Mouse (Mus musculus): ENCODE measurements at regions not wholly inside any gene's neighbourhood (a gene's known extent, or its start where the extent isn't known, plus 50 kb on each side); places are given as distances from the start of the nearest gene placed in this dataset.

DNA sequence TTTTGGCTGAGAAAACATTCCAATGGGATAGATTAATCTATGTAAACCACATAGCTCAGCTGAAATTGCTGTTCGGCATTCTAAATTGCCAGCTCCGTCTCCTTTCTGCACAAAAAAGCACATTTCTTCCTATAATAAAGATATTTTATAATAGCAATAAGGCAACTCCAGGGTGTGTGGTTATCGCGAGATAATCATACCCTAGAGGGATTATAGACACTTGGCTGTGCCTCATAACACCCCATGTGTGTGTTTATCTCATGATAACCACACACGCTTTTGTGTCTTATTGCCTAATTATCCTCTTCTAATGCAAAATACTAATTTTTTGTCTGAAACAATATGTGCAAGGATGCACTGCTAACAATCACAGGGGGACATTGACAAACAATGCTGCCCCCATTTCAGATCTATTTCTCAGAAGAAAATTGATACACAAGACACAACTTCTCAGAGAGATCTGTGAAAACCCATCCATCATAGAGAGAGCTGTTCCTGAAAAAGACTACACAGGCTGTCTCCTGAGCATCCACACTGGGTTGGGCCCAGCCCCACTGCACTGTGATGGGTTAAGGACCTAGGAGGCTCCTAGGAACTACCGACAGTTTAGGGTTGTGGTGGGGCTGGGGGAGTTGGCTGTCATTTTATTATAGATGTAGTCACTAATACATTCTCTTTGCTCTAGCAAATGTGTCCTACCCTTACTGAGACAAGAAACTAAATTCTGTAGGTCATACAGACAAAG lies 454.7 kb upstream of the BC052040 start:
- DNase-seq, result no peak

DNA sequence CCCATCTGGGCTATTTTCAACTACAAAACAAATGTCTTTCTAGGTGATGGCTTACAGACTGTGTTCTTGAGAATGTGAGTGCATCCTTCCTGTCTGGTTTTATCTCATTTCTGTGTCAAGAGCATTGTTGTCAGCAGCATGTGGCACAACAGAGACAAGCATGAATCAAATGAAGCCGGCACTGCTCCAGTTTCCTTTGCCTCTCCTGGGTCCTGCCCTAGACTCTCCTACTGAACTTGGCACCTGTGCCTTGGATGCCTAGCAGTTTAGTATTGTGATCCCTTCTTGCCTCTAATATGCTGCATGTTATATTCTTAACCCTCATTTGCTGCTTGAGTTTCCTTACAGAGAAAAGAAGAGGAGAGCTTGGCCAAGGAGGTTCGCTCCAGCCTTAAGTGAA lies 449.8 kb upstream of the BC052040 start:
- no peak for DNase-seq

DNA sequence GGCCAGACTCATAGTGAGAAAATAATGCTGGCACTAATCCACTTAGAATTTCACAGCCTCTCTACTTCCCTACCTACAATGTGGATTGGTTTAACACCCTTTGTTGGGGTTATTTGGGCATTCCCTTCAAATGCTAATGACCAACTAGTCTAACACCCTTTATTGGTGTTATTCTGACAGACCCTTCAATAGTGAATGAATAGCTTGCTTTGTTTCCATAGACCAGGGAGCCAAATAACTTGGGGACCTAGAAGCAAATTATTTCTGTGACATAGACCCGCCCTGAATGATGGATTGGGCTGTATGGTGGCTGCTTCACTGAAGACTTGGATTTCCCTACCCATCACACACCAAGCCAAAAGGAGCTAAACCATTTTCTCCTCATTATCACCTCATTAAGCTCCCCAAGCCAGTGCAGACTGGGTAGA lies 449.3 kb upstream of the BC052040 start:
- DNase-seq, result no peak

DNA sequence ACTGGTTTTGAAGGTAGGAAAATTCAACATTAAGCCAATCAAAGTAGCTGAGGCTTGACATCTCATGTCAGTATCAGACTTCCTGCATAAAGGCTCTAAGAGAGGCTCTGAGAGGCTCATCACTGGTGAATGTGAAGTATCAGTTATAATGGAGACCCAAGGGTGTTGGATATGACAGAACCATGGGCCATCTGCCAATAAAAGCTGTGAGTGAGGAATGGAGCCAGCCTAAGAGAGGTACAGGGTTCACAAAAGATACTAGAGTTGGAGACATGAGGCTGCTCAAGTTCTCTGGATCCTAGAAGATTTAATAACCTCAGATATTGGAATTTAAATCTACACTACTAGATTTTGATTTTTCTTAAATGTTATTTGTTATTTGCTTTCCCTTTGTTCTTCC lies 440.1 kb upstream of the BC052040 start:
- no peak for DNase-seq

DNA sequence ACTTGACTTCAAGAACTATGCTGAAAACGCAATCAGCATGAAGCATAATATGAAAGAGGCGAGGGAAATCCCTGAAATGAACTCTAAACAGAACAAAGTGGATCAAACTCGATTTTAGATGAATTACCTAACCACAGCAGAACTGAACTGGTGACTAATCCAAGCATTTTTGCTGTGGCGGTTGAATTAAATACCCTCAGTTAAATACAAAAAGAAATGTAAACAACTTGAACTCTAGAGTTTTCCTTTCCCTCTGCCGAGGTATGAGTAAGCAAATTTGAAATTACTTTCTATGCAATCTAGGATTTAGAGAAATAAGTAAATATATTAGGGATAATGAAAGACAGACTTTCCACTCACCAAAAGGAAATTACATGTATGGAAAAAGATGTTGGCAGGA lies 409.4 kb upstream of the BC052040 start:
- no peak for DNase-seq

DNA sequence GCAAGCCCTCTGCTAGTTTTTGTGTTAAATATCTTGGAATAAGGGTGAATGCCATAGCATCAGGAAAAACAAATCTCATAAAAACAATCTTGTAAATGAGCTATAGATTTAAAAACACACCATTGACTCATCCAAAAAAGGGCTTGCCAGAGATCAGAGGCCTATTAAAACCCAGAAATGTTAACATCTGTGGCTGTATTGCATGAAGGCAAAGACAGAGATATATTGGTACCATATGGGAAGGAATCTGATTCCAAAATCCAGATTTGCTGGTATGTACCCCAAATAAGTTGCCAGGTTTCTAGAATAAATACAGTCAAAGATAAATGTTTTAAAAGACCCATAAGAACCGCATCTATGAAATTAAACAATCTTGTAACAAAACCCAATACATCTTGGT lies 404.4 kb upstream of the BC052040 start:
- no peak for DNase-seq

DNA sequence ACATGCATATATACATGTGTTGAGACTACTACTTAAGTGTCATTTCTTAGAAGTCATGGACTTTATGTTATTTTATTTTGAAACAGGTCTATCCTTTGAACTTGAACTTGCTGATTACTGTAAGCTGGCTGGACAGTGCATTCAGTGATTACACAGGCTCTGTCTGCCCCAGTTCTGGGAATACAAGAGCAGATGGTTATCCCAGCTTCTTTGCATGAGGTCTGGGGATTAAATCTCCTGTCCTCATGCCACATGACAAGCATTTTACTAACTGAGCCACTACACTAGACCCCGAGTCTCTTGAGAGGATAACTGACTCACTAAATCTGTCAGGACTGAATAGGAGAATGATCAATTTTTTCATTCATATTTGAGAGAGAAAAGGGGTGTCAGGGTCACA lies 403.6 kb upstream of the BC052040 start:
- no peak for DNase-seq

DNA sequence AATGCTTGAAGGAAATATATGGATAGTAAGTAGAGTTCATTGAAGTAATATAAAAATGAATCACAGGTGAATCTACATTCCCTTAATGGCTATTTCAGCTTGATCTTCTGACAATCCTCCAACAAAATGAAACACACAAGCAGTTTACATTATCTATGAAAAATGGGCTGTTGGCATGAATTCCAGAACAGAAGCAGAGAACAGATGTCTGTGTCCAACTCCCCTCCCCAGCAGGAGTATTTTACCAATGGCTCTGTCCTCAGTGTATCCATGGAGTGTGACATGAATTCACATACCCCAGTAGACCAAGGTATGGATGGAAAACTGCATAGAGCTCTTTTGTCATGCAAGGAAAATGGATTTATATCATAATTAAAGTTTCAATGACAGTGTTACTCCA lies 370.3 kb upstream of the BC052040 start:
- no peak for DNase-seq

DNA sequence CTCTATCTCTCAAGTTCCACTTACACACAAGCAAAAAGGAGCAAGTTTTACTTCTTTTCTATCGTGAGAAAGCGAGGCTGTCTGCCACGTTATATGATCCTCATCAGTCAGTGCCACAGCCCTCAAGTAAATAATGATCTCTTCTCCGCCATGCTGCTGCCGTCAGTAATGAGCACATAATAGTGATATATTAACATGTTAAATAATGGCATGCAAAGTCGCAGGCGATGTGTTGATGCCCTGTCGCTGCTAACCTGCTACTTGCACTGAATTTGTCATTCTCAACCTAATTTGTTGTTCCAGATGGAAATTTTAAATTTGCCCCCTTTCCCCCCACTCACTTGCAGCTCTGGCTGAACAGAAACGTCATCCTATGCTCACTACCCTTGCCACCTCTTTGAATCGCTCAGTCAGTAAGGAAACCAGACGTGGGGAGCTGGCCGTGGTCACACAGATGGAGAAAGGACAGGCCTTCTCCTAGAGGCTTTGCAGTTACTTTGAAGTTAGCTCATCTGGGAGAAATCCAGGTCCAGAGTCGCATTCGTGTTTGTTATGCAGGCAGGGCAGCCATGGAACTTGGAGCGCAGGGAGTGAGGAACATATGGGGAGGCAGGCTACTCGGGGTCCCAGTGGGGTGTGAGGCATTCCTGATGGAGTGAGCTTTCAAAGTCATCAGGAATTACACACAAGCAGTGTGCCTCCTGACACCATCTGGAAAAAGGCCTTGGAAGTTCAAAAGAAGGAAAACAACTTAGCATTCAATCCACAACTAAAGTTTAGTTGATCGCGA lies 368.1 kb upstream of the BC052040 start:
- DNase-seq, result peak in 1 of 2 experiments; percentile 2

DNA sequence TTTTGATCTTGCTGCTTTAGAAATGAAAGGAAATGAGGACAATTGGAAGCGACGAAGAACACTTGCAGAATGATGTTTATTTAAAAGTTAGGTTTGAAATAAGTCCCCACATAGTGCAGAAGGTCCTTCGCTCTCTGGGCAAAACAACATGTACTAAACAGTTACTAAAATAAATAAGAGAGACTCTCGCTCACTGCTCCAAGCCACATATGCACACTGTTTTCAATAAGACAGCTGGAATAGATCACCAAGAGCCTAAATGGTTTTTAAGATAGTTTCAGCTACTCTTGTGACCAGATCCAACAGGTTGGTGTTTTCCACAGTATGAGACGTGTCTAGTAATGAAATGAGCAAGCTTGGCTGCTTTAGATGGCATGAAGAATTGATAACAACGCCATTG lies 367.2 kb upstream of the BC052040 start:
- DNase-seq, result no peak

DNA sequence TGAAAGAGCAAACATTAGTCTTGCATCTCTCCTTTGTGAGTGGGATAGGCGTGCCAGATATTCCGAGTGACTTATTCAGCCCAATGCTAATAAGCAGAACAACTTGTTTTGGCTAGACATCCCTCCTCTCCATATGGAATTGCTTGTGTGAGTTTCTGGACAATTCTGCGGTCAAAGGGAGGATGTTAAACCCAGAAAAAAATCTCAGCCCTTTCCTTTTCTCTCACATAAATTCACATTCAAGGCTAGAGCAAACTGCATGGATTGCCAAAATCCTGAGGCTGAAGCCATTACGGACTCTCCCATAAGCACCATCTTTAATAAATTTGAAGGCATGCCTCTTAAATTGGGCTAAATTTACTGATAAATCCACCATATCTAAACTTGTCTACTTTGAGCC lies 351.5 kb upstream of the BC052040 start:
- no peak for DNase-seq

DNA sequence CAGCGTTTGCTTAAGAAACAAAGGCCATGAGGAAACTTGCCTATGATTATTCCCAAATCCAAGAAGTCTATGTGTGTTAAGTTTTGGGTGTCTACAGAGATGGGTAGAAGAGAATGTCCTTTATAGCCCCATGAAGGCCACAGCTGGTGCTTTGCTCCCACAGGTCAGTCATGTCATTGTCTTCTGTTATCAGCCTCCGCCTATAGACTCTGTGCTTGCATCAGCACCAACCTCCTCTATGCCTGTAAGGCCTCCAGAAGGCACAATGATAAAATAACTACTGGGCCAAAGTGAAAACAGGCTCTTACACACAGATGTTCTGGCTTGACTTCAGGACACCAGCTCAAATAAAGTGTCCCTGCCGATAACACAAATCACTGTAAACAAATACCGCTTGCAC lies 333.8 kb upstream of the BC052040 start:
- DNase-seq, result no peak

DNA sequence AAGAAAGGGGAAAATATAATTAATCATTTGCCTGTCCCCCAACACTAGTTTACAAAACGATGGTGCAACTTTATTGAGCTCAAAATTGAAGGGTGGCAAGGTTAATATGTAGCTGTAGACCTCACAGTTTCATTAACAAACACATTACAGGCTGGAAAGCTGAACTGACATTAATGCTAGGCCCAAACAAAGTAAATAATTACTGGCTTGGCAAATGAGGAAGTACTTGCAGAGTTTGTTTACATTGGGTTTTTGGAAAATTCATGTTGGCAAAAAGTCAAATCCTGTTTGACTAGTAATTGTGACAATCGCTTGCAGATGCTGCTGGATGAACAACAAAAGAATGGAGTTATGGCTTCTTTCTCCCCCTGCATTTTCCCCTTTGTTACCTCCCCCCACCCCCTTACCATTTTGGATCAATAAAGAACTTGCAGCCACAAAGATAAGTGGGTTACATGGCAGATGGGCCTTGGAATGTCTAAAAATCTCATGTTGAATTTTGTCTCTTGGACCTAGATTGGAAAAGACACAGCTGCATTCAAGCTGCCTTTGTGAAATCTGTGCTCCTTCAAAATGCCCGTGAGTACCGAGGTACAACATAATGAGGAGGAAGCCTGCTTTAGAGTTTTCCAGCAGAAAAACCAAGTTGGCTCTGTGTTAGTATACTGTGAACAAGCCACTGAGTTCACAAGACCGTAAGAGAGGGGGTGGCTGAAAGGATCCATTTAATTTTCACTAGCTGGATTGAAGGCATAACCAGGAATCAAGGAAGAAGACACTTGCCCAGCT lies 331.3 kb upstream of the BC052040 start:
- no peak for DNase-seq

DNA sequence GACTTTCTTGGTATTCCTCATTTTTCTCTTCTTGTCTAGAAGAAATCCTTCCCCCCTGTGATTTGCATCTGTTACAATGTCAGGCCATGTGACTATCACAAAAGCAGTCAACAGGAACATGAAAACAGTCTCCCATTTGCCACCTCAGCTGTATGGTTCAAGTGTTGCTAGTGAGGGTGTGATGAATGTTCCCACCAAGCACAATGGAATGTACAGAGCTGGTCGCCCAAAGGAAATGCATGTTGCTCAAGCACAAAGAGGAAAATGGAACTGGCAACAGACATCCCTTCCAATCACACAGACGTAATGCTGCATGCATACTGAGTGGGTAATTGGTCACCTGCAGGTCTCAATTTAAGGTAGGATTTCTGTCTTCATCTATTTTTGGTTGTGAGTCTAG lies 324.1 kb upstream of the BC052040 start:
- no peak for DNase-seq

DNA sequence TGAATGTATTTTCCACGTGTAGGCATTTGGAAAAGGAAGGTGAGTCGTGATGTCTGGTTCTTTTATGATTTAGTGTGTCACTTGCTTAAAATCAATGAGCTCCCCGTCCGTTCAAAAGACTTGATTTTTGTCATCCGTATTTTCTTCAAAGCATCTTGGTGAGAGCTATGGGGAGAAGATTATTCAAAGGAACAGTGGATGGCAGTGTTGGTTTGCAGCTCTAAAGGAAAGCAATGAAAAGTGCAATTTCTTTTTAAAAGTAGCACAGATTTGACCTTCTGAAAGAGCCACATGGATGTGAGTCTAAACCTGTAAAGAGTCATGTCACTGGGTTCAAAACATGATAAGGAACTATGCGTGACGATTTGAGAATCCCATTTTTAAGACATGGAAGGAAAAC lies 313.3 kb upstream of the BC052040 start:
- no peak for DNase-seq

DNA sequence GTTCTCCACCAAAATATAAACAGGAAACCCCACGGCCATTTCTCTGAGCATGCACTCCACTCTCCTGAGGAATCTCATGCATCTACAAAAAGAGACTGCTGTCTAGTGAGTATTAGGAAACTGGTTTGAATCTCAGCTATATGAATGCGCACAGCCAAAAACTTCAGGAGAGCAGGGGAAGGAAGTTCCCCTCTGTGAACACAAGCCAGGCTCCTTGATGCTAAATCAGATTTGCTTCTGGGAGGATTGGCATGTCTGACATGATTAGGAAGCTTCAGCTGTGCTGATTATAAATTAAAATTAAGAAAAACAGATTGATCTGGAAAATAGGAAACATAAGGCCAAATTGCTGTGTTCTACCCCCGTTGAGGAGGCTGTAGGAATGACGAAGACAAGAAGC lies 304.1 kb upstream of the BC052040 start:
- no peak for DNase-seq

DNA sequence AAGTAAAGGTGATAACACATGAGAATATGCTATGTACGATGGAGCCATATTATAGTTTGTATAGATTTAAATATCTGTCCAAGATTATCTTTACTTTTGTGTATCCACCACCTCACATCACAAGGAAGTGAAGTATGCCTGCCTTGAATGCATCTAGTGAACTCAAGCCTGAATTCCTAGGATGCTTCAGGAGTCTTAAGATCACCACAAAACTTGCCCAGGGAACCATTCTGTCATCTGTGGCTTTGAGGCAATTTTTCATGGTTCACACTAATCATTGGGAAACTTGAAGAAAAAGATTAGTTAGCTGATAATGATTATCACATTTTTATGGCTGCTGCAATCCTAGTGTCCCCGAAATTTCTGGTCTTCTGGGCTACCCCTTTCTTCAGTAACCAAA lies 288.5 kb upstream of the BC052040 start:
- DNase-seq, result no peak

DNA sequence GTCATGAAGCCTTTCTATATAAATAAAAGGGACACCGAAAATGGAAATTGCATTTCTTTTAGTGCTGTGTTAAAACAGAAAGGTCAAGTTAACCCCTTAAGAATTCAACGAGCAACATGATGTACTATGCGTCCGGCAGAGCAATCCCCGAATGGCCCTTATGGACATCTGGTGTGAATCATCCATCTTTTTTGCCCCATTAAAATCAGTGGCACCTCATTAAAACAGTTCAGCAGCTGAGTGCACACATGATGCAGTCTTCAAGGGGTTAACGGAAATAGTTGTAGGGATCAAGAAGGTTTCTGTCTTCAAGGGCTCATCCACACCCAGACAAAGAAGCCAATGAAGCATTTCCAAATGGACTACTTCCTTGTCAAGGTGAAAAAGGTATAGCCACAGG lies 284.1 kb upstream of the BC052040 start:
- DNase-seq, result no peak

DNA sequence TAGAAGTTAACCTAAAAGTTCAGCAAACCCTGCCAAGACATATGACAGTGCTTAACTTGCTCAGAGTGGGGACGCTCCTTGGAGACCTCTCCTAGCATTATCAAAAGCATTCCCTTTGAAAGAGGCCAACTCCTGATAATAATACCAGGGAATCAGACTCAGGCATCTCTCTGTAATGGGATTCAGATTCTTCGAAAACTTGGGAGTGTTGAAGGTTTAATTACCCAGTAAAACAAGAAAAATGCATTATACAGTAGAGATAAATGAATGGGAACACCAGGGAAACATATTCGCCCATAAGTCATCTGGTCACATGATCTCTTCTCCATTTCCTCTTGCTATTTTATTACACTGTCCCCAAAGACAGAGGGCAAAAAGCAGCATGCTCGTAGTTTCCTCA lies 274.3 kb upstream of the BC052040 start:
- no peak for DNase-seq

DNA sequence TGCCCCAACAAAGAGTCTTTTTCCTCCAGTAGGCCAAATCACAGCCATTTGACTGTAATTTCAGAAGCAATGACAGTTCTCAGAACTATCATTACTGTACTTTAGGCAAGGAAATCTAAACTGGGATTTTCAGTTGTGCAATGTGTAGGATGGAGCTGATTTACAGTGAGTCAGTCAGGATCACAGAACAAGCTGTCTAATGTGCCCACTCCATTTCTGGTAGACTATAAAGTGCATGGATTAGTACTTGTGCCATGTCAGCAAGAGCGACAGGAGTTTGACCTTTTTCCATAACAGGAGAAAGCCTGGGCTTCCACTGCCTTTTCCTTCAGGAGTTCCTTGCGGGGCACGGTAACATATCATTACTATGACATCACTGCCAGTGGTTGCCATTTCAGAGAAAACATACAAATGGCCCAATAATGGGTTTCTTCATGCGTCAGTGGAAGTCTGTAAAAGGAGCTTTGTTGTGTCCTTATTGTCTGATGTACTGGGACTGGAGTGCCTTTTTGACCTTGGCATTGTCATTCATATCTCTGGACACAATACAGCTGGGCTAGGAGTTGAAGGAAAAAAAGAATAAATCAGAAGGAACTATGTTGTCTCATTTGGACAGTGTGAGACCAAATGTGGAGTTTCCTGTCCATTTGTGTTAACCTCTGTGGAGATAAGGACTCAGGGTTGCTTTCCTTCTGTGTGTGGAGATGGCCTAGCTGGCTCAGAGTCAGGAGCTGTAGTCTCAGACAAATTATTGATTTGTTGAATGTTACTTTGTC lies 271.5 kb upstream of the BC052040 start:
- DNase-seq, result no peak

DNA sequence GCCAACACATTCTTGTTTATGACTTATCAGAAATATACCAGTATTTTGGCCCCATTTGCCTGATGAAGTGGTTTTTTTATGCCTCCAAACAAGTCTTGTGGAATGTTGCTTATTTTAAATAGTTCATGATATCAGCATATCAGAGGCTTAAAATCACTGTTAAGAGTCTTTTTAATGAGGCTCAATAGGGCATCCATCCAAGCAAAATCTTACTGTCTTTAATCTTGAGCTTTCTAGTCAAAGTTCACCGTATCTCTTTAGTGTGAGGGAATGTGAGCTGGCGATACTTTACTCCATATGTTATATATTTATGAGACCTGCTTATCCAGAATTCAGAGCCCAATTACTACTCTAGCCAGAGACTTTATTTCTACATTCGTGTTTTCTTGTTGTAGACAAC lies 263.0 kb upstream of the BC052040 start:
- DNase-seq, result no peak

DNA sequence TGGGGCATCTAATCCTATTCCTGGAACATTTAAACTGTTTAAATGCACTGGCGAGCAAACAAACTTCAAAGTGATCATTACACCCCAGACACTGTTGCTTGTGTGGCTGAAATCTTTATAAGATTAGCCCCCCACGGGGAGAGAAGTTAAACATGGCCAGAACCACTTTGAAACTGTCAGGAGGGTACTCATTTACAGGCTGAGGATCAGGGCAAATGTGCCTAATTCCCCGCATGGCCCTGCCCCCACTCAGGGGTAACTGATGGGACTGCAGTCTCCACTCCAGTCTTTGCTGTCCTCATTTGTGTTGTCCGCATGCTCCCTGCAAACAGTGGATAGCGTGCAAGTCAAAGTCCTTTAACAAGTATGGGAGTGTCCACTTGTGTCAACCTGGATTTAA lies 258.9 kb upstream of the BC052040 start:
- DNase-seq, result no peak

DNA sequence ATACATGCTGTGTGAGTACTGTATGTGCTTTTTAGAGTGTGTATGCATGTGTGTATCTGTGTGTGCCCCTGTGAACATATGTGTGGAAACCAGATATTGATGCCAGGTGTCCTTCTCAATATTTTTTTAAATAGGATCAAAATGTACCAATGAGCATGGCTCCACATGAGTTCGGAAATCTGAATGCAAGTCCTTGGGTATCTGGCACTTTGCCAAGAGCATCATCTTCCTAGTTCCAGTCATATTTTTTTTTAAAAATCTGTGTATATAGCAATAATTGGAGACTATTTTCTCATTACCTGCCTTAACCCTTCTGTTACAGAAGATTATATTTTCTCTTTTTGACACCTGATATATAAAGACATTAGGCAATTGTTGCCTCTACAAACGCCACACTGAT lies 255.0 kb upstream of the BC052040 start:
- no peak for DNase-seq
